In genomic region chrX:158042255-158043056, GRCm38 (mm10) we compare ENCODE assay signal across 9 mouse cellular contexts. TPM values are rescaled to one million over a fixed set of nuclear protein-coding genes. Genes with fewer than 3 reads are reported as not detected.
DNase-seq lines count a peak whose midpoint lies in the region; ATAC-seq and TF ChIP-seq lines count a peak whose summit lies in the region.
"Had no signal": no experiment of that assay in that cellular context is flagged by ENCODE, and none has a peak within 500 bp of the region (broad histone marks: within the 10 kb centered on the region; RNA-seq: fewer than 3 reads in every experiment).

No protein-coding gene starts in this region.

- peaks cover 6% of the 10 kb centered on the region; the same call in 1 of the 2 replicates for H3K27me3 ChIP-seq in embryonic facial prominence, embryonic 12.5 days
- H3K27me3 ChIP-seq in hindbrain, postnatal 0 days (ENCODE audit: insufficient read depth, low read length), result no peaks in the 10 kb centered on the region
- H3K27me3 ChIP-seq in lung, postnatal 0 days (replicated peaks; ENCODE audit: insufficient read depth, low read length), result no peaks in the 10 kb centered on the region
- H3K27me3 ChIP-seq in testis, adult 2 months (ENCODE audit: control insufficient read depth, insufficient read depth, low read length), result no peaks in the 10 kb centered on the region

- no peaks in the 10 kb centered on the region for H3K4me1 ChIP-seq in embryonic facial prominence, embryonic 12.5 days
- H3K4me1 ChIP-seq in hindbrain, postnatal 0 days (ENCODE audit: insufficient read depth, low read length), result no peaks in the 10 kb centered on the region
- H3K4me1 ChIP-seq in lung, postnatal 0 days (ENCODE audit: insufficient read depth, low read depth, low read length), result no peaks in the 10 kb centered on the region
- H3K4me1 ChIP-seq in testis, adult 2 months (ENCODE audit: control insufficient read depth, insufficient read depth, low read length), result peaks cover 2% of the 10 kb centered on the region; the same call in 1 of the 2 replicates

- H3K9ac ChIP-seq in embryonic facial prominence, embryonic 12.5 days, result peak overlapping the region; percentile 69
- H3K9ac ChIP-seq in hindbrain, postnatal 0 days (replicated peaks; ENCODE audit: low read length), result peak overlapping the region; percentile 59
- no peak overlapping the region for H3K9ac ChIP-seq in lung, postnatal 0 days (replicated peaks; ENCODE audit: low read depth)

- WGBS in embryonic facial prominence, embryonic 12.5 days, result 14% methylated on average over 53 of the region's 62 CpGs
- 30% methylated on average over 61 of the region's 62 CpGs for WGBS in hindbrain, postnatal 0 days
- 8% methylated on average over 42 of the region's 62 CpGs for WGBS in lung, postnatal 0 days

- H3K4me3 ChIP-seq in embryonic facial prominence, embryonic 12.5 days, result peak overlapping the region; percentile 63
- H3K4me3 ChIP-seq in hindbrain, postnatal 0 days (ENCODE audit: low read length), result peak overlapping the region; percentile 56
- H3K4me3 ChIP-seq in lung, postnatal 0 days (ENCODE audit: low read depth, low read length), result peak overlapping the region; percentile 49
- peak overlapping the region; percentile 78 for H3K4me3 ChIP-seq in testis, adult 2 months (ENCODE audit: control insufficient read depth, low read depth, low read length)
- H3K4me3 ChIP-seq: myocyte had no signal

- peak overlapping the region; percentile 55 for H3K4me2 ChIP-seq in embryonic facial prominence, embryonic 12.5 days (replicated peaks)
- peak overlapping the region; percentile 60 for H3K4me2 ChIP-seq in hindbrain, postnatal 0 days (ENCODE audit: low read depth, low read length)
- peak overlapping the region; percentile 71 for H3K4me2 ChIP-seq in lung, postnatal 0 days (replicated peaks; ENCODE audit: low read depth, low read length)

- TF ChIP-seq EP300 in lung, postnatal 0 days (IDR thresholded peaks at IDR 0.05), result no peak

- H3K27ac ChIP-seq in embryonic facial prominence, embryonic 12.5 days, result peak overlapping the region; percentile 57; the same call in 1 of the 2 replicates
- peak overlapping the region; percentile 74 for H3K27ac ChIP-seq in hindbrain, postnatal 0 days
- no peak overlapping the region for H3K27ac ChIP-seq in lung, postnatal 0 days (ENCODE audit: low read length)
- no peak overlapping the region; the same call in 1 of the 2 replicates for H3K27ac ChIP-seq in testis, adult 2 months (ENCODE audit: control insufficient read depth, insufficient read depth, low read depth, low read length)

- H3K9me3 ChIP-seq in embryonic facial prominence, embryonic 12.5 days, result no peaks in the 10 kb centered on the region
- H3K9me3 ChIP-seq in hindbrain, postnatal 0 days (ENCODE audit: low read length), result no peaks in the 10 kb centered on the region
- no peaks in the 10 kb centered on the region for H3K9me3 ChIP-seq in lung, postnatal 0 days (ENCODE audit: low read length)

- DNase-seq in left cerebral cortex, adult 18-20 months (ENCODE audit: low spot score in 2 of 2), result peak; percentile 15
- no peak for DNase-seq in left cerebral cortex, adult 8-10 months (ENCODE audit: low spot score in 2 of 2)
- DNase-seq in brain, adult 2 months (ENCODE audit: low read depth, low spot score), result peak; percentile 46
- peak; percentile 43 for DNase-seq in hindbrain, postnatal 0 days (ENCODE audit: low spot score)
- no peak for DNase-seq in lung, postnatal 0 days (ENCODE audit: low spot score)

- H3K36me3 ChIP-seq in embryonic facial prominence, embryonic 12.5 days, result no peaks in the 10 kb centered on the region
- no peaks in the 10 kb centered on the region for H3K36me3 ChIP-seq in hindbrain, postnatal 0 days (ENCODE audit: insufficient read depth, low read length)
- H3K36me3 ChIP-seq in lung, postnatal 0 days (ENCODE audit: insufficient read depth, low read length), result no peaks in the 10 kb centered on the region
- H3K36me3 ChIP-seq in testis, adult 2 months (ENCODE audit: control insufficient read depth, insufficient read depth, low read length), result no peaks in the 10 kb centered on the region

- TF ChIP-seq POLR2A in testis, adult 2 months (IDR thresholded peaks at IDR 0.05; ENCODE audit: control insufficient read depth, low read depth, low read length), result no peak

- ATAC-seq in embryonic facial prominence, embryonic 12.5 days (ENCODE audit: insufficient number of reproducible peaks, insufficient read depth, low FRiP score, low TSS enrichment), result peak; percentile 65
- peak; percentile 58 for ATAC-seq in hindbrain, postnatal 0 days
- ATAC-seq in lung, postnatal 0 days, result peak; percentile 23
- no peak for ATAC-seq in inflammation-experienced regulatory T-cells, adult 6 months

- TF ChIP-seq CTCF in hindbrain, postnatal 0 days (IDR thresholded peaks at IDR 0.05; ENCODE audit: low read depth), result peak; percentile 41
- TF ChIP-seq CTCF in lung, postnatal 0 days (IDR thresholded peaks at IDR 0.05), result peak; percentile 23; the same call in 1 of the 2 replicates
- TF ChIP-seq CTCF in testis, adult 2 months (IDR thresholded peaks at IDR 0.05; ENCODE audit: control insufficient read depth, insufficient read depth, insufficient replicate concordance, low read depth, low read length), result no peak

RNA-seq across cellular contexts. Expression of gene Cnksr2, which starts 0.6 kb away (rescaled TPM):
- 100 to 1,000 TPM; 218 to 222 TPM for total RNA-seq in left cerebral cortex, adult 18-20 months (2021)
- total RNA-seq in left cerebral cortex, adult 8-10 months (2022), result 100 to 1,000 TPM; 194 to 235 (median 217) TPM
- polyA plus RNA-seq in embryonic facial prominence, embryonic 12.5 days (2016; fragmentation: Nextera tagmentation; extraction: Ambion mirVana), result 6.8 and 7.1 TPM in 2 replicates
- 13.5 and 15.3 TPM in 2 replicates for total RNA-seq in hindbrain, postnatal 0 days (2014; rRNA removed)
- polyA plus RNA-seq in hindbrain, postnatal 0 days (2015; fragmentation: Nextera tagmentation; extraction: Ambion mirVana), result 6.9 and 7.0 TPM in 2 replicates
- polyA plus RNA-seq in lung, postnatal 0 days (2015; fragmentation: Nextera tagmentation; extraction: Ambion mirVana), result 0.33 and 0.46 TPM in 2 replicates
- polyA plus RNA-seq in testis, adult 2 months (2012; rRNA removed), result 0.14 and 0.22 TPM in 2 replicates
- polyA plus RNA-seq in inflammation-experienced regulatory T-cells, adult 6 months (2017; shearing (Covaris generic)), result not detected

Comparison
In these comparisons a context has a peak if more than half of its experiments do, and no peak if none do; other contexts are left out.
1. DNase-seq: peak in left cerebral cortex, adult 18-20 months (2 of 2), brain, adult 2 months (single experiment) and hindbrain, postnatal 0 days (single experiment); none in left cerebral cortex, adult 8-10 months (0 of 2) and lung, postnatal 0 days (single experiment).
2. H3K27ac ChIP-seq: peak in embryonic facial prominence, embryonic 12.5 days (single experiment) and hindbrain, postnatal 0 days (single experiment); none in lung, postnatal 0 days (single experiment) and testis, adult 2 months (single experiment).
3. Peak in every context shown above with its lines, with median percentiles within 50 percentile points of each other: H3K4me2 ChIP-seq and H3K4me3 ChIP-seq.